ENCODE assay signal across 8 mouse cellular contexts in genomic region chr10:119240722-119241089, GRCm38 (mm10). TPM values are rescaled to one million over a fixed set of nuclear protein-coding genes. Genes with fewer than 3 reads are reported as not detected.
DNase-seq lines count a peak whose midpoint lies in the region; ATAC-seq and TF ChIP-seq lines count a peak whose summit lies in the region.

No protein-coding gene starts in this region.

- TF ChIP-seq CTCF in cerebellum, adult 2 months (IDR thresholded peaks at IDR 0.05; ENCODE audit: borderline replicate concordance, insufficient read depth, low read depth, low read length) = no peak

- H3K4me2 ChIP-seq in hindbrain, embryonic 12.5 days (replicated peaks) = peak overlapping the region; percentile 60
- peak overlapping the region; percentile 59 for H3K4me2 ChIP-seq in midbrain, embryonic 11.5 days

- H3K4me3 ChIP-seq in cerebellum, adult 2 months (replicated peaks; ENCODE audit: insufficient read depth, low read depth, low read length) = peak overlapping the region; percentile 82
- H3K4me3 ChIP-seq in hindbrain, embryonic 12.5 days = peak overlapping the region; percentile 98
- peak overlapping the region; percentile 92 for H3K4me3 ChIP-seq in midbrain, embryonic 11.5 days (ENCODE audit: low read depth, low read length)

- 4% methylated on average over 9 of the region's 9 CpGs for WGBS in cerebellum, adult 2 months
- 6% methylated on average over 9 of the region's 9 CpGs for WGBS in hindbrain, embryonic 12.5 days
- WGBS in midbrain, embryonic 11.5 days = 3% methylated on average over 9 of the region's 9 CpGs

- H3K27ac ChIP-seq in cerebellum, adult 2 months (ENCODE audit: insufficient read depth, low read length) = peak overlapping the region; percentile 60; the same call in 1 of the 2 replicates
- peak overlapping the region; percentile 98 for H3K27ac ChIP-seq in hindbrain, embryonic 12.5 days
- H3K27ac ChIP-seq in midbrain, embryonic 11.5 days (ENCODE audit: low read depth, low read length) = peak overlapping the region; percentile 92

- ATAC-seq in hindbrain, embryonic 12.5 days (ENCODE audit: low FRiP score) = no peak
- peak; percentile 2; the same call in 1 of the 2 replicates for ATAC-seq in midbrain, embryonic 11.5 days (ENCODE audit: low FRiP score)

- H3K36me3 ChIP-seq in hindbrain, embryonic 12.5 days = peaks cover 3% of the 10 kb centered on the region
- H3K36me3 ChIP-seq in midbrain, embryonic 11.5 days (ENCODE audit: control insufficient read depth, insufficient read depth, low read length) = no peaks in the 10 kb centered on the region

- no peaks in the 10 kb centered on the region for H3K27me3 ChIP-seq in cerebellum, adult 2 months (ENCODE audit: control insufficient read depth, insufficient read depth, low read length)
- no peaks in the 10 kb centered on the region for H3K27me3 ChIP-seq in hindbrain, embryonic 12.5 days
- no peaks in the 10 kb centered on the region for H3K27me3 ChIP-seq in midbrain, embryonic 11.5 days (ENCODE audit: control insufficient read depth, insufficient read depth, low read length)

- peak overlapping the region; percentile 98 for H3K9ac ChIP-seq in hindbrain, embryonic 12.5 days
- H3K9ac ChIP-seq in midbrain, embryonic 11.5 days (ENCODE audit: low read length) = peak overlapping the region; percentile 92

- no peak for TF ChIP-seq POLR2A in cerebellum, adult 2 months (IDR thresholded peaks at IDR 0.05; ENCODE audit: borderline replicate concordance, insufficient read depth, low read length)

- H3K9me3 ChIP-seq in hindbrain, embryonic 12.5 days (replicated peaks) = no peaks in the 10 kb centered on the region
- H3K9me3 ChIP-seq in midbrain, embryonic 11.5 days (ENCODE audit: control insufficient read depth, low read length) = no peaks in the 10 kb centered on the region

- no peak for DNase-seq in cerebellum, adult 2 months
- DNase-seq in cerebellum, adult 18-20 months = no peak
- DNase-seq in ovary, postnatal 10 days (ENCODE audit: low spot score) = peak; percentile 31
- no peak for DNase-seq in ovary, adult 18-20 months (ENCODE audit: low spot score)
- peak; percentile 98 for DNase-seq in midbrain, embryonic 11.5 days (ENCODE audit: low spot score, missing footprints)
- no peak for DNase-seq in left cerebral cortex, adult 18-20 months (ENCODE audit: low spot score in 2 of 2)
- DNase-seq in gastrocnemius, postnatal 10 days = no peak

- peaks cover 6% of the 10 kb centered on the region; the same call in 1 of the 2 replicates for H3K4me1 ChIP-seq in cerebellum, adult 2 months (ENCODE audit: control insufficient read depth, insufficient read depth, low read length)
- peaks cover 20% of the 10 kb centered on the region for H3K4me1 ChIP-seq in hindbrain, embryonic 12.5 days
- peaks cover 10% of the 10 kb centered on the region for H3K4me1 ChIP-seq in midbrain, embryonic 11.5 days (ENCODE audit: control insufficient read depth, insufficient read depth, low read length)

RNA-seq across cellular contexts. Expression of gene Cand1, which starts 0.9 kb away (rescaled TPM):
- polyA plus RNA-seq in cerebellum, adult 2 months (2012; rRNA removed) = 35.8 and 38.8 TPM in 2 replicates
- polyA plus RNA-seq in hindbrain, embryonic 12.5 days (2016; fragmentation: Nextera tagmentation; extraction: Ambion mirVana) = 97.7 and 101 TPM in 2 replicates
- polyA plus RNA-seq in midbrain, embryonic 11.5 days (2014; fragmentation: Nextera tagmentation; extraction: Ambion mirVana) = 115 and 123 TPM in 2 replicates
- total RNA-seq in left cerebral cortex, adult 18-20 months (2021) = 100 to 1,000 TPM; 156 to 161 TPM
- total RNA-seq in gastrocnemius, postnatal 10 days (2021) = 10 to 100 TPM; 37.9 to 56.3 TPM

Comparison
In these comparisons a context has a peak if more than half of its experiments do, and no peak if none do; other contexts are left out.
1. DNase-seq: peak in ovary, postnatal 10 days (single experiment) and midbrain, embryonic 11.5 days (single experiment); none in cerebellum, adult 2 months (0 of 2), cerebellum, adult 18-20 months (0 of 2), ovary, adult 18-20 months (single experiment), left cerebral cortex, adult 18-20 months (0 of 2) and gastrocnemius, postnatal 10 days (single experiment).
2. Peak in every context shown above with its lines, with median percentiles within 50 percentile points of each other: H3K27ac ChIP-seq and H3K4me3 ChIP-seq.